Comparison of ENCODE assay signal across 8 mouse cellular contexts in the genomic region with DNA sequence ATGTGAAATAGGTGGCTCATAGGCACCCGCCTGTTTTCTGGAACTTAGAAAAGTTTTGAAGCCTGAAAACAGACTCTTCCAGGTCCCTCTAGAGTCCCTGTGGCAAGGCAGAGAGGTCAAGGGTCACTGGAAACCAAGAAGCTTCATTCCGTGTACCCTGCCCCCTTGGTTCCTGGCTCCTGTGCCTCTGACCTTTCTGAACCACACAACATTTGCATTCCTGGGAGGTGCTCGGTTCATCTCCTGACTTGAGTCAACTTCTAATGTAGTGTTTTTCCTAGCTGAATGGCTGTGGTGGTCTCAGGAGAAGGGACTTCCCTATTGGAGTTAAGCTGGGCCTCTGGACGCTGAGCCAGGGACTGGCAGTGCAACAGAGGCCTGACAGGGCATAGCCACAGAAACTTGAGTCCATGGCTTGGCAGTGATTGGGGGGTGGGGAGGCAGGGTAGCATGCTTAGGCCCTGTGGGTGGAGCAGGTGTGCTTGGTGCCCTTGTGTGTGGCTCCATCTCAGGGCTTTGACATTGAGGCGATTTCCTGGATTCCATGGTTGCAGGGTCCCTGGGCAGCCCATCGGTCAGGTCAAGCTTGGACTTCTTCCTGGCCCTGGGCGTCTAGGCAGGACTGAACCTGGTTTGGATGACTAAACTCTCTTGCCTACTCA. TPM values are rescaled to one million over a fixed set of nuclear protein-coding genes. Genes with fewer than 3 reads are reported as not detected.
DNase-seq lines count a peak whose midpoint lies in the region; ATAC-seq and TF ChIP-seq lines count a peak whose summit lies in the region.

No protein-coding gene starts in this region.

- no peaks in the 10 kb centered on the region for H3K27me3 ChIP-seq in embryonic facial prominence, embryonic 13.5 days
- no peaks in the 10 kb centered on the region for H3K27me3 ChIP-seq in intestine, embryonic 16.5 days (replicated peaks; ENCODE audit: control insufficient read depth, insufficient read depth, low read length)
- H3K27me3 ChIP-seq in midbrain, embryonic 10.5 days (ENCODE audit: low read depth, poor library complexity, severe bottlenecking): 0 out of 2 replicates have a peak, but pooled peaks cover 4% of the 10 kb centered on the region

- no peak for ATAC-seq in embryonic facial prominence, embryonic 13.5 days (ENCODE audit: insufficient number of reproducible peaks, insufficient read depth, low FRiP score, low TSS enrichment, low read depth)
- ATAC-seq in intestine, embryonic 16.5 days: peak; percentile 12; the same call in 1 of the 2 replicates
- ATAC-seq in erythroid progenitor cell, adult 5-6 weeks (replicated peaks; ENCODE audit: low FRiP score, poor library complexity, severe bottlenecking): no peak

- peak overlapping the region; percentile 89 for H3K4me2 ChIP-seq in embryonic facial prominence, embryonic 13.5 days
- H3K4me2 ChIP-seq in intestine, embryonic 16.5 days (ENCODE audit: low read depth, low read length): peak overlapping the region; percentile 76

- peak overlapping the region; percentile 3 for H3K4me3 ChIP-seq in lung, adult 2 months (replicated peaks; ENCODE audit: extremely low read depth, low read depth, low read length)
- H3K4me3 ChIP-seq in embryonic facial prominence, embryonic 13.5 days: peak overlapping the region; percentile 81
- H3K4me3 ChIP-seq in intestine, embryonic 16.5 days (ENCODE audit: low read length): peak overlapping the region; percentile 86
- peak overlapping the region; percentile 94 for H3K4me3 ChIP-seq in midbrain, embryonic 10.5 days

- H3K4me1 ChIP-seq in lung, adult 2 months (ENCODE audit: control insufficient read depth, insufficient read depth, low read length): peaks cover 19% of the 10 kb centered on the region
- peaks cover 27% of the 10 kb centered on the region for H3K4me1 ChIP-seq in embryonic facial prominence, embryonic 13.5 days
- H3K4me1 ChIP-seq in intestine, embryonic 16.5 days (ENCODE audit: control insufficient read depth, insufficient read depth, low read length): peaks cover 27% of the 10 kb centered on the region
- peaks cover 37% of the 10 kb centered on the region for H3K4me1 ChIP-seq in midbrain, embryonic 10.5 days

- peak overlapping the region; percentile 88 for H3K9ac ChIP-seq in embryonic facial prominence, embryonic 13.5 days
- H3K9ac ChIP-seq in intestine, embryonic 16.5 days (ENCODE audit: low read depth, low read length): peak overlapping the region; percentile 90

- no peak for DNase-seq in lung, adult 2 months
- no peak for DNase-seq in lung, postnatal 36 days
- no peak for DNase-seq in midbrain, embryonic 10.5 days (ENCODE audit: low spot score)
- DNase-seq in adrenal gland, adult 18-20 months (ENCODE audit: low spot score in 2 of 2): no peak
- no peak for DNase-seq in urinary bladder, postnatal 14 days (ENCODE audit: low spot score)

- peaks cover 4% of the 10 kb centered on the region for H3K36me3 ChIP-seq in embryonic facial prominence, embryonic 13.5 days
- 0 out of 2 replicates have a peak, but pooled peaks cover 1% of the 10 kb centered on the region for H3K36me3 ChIP-seq in intestine, embryonic 16.5 days (ENCODE audit: control insufficient read depth, insufficient read depth, low read length)
- peaks cover 23% of the 10 kb centered on the region for H3K36me3 ChIP-seq in midbrain, embryonic 10.5 days

- no peak for TF ChIP-seq POLR2A in lung, adult 2 months (IDR thresholded peaks at IDR 0.05; ENCODE audit: borderline replicate concordance, extremely low read depth, low read depth, low read length)

- no peak for TF ChIP-seq CTCF in lung, adult 2 months (IDR thresholded peaks at IDR 0.05; ENCODE audit: insufficient read depth, low read length)

- WGBS in lung, adult 2 months: 56% methylated on average over 7 of the region's 7 CpGs
- 54% methylated on average over 7 of the region's 7 CpGs for WGBS in embryonic facial prominence, embryonic 13.5 days
- WGBS in intestine, embryonic 16.5 days: 58% methylated on average over 7 of the region's 7 CpGs
- 57% methylated on average over 7 of the region's 7 CpGs for WGBS in midbrain, embryonic 10.5 days

- H3K9me3 ChIP-seq in embryonic facial prominence, embryonic 13.5 days: no peaks in the 10 kb centered on the region
- no peaks in the 10 kb centered on the region for H3K9me3 ChIP-seq in intestine, embryonic 16.5 days (ENCODE audit: control insufficient read depth, low read length)
- H3K9me3 ChIP-seq in midbrain, embryonic 10.5 days (replicated peaks): no peaks in the 10 kb centered on the region

- no peak overlapping the region for H3K27ac ChIP-seq in embryonic facial prominence, embryonic 13.5 days
- H3K27ac ChIP-seq in intestine, embryonic 16.5 days (ENCODE audit: low read length): no peak overlapping the region
- H3K27ac ChIP-seq in midbrain, embryonic 10.5 days (replicated peaks): peak overlapping the region; percentile 89

RNA-seq across cellular contexts. Expression of gene Dvl1, which starts 1.4 kb away (rescaled TPM):
- polyA plus RNA-seq in lung, adult 2 months (2012; rRNA removed): 128 and 159 TPM in 2 replicates
- 4.0 and 5.4 TPM in 2 replicates for polyA plus RNA-seq in embryonic facial prominence, embryonic 13.5 days (2015; fragmentation: Nextera tagmentation; extraction: Ambion mirVana)
- 3.7 and 4.7 TPM in 2 replicates for polyA plus RNA-seq in intestine, embryonic 16.5 days (2015; fragmentation: Nextera tagmentation; extraction: Ambion mirVana)
- 5.0 and 5.4 TPM in 2 replicates for polyA plus RNA-seq in midbrain, embryonic 10.5 days (2016; fragmentation: Nextera tagmentation; extraction: Ambion mirVana)
- 10 to 100 TPM; 62.3 to 87.0 TPM for total RNA-seq in adrenal gland, adult 18-20 months (2021)
- 20.9 and 26.0 TPM in 2 replicates for total RNA-seq in erythroid progenitor cell, adult 5-6 weeks (2015; ENCODE audit: low replicate concordance)
- total RNA-seq in erythroid progenitor cell, adult 5-6 weeks (2017; ENCODE audit: low replicate concordance): 19.5 and 22.4 TPM in 2 replicates

RNA-seq across cellular contexts. Expression of gene Mxra8, which starts 9.1 kb away (rescaled TPM):
- 994 and 1,263 TPM in 2 replicates for polyA plus RNA-seq in lung, adult 2 months (2012; rRNA removed)
- 69.6 and 71.8 TPM in 2 replicates for polyA plus RNA-seq in embryonic facial prominence, embryonic 13.5 days (2015; fragmentation: Nextera tagmentation; extraction: Ambion mirVana)
- 76.3 and 80.5 TPM in 2 replicates for polyA plus RNA-seq in intestine, embryonic 16.5 days (2015; fragmentation: Nextera tagmentation; extraction: Ambion mirVana)
- 50.7 and 53.1 TPM in 2 replicates for polyA plus RNA-seq in midbrain, embryonic 10.5 days (2016; fragmentation: Nextera tagmentation; extraction: Ambion mirVana)
- total RNA-seq in adrenal gland, adult 18-20 months (2021): 10 to 100 TPM; 40.0 to 43.1 TPM
- total RNA-seq in erythroid progenitor cell, adult 5-6 weeks (2015; ENCODE audit: low replicate concordance): not detected in 2 replicates
- total RNA-seq in erythroid progenitor cell, adult 5-6 weeks (2017; ENCODE audit: low replicate concordance): not detected in 2 replicates

RNA-seq across cellular contexts. Expression of gene Tas1r3, which starts 14.6 kb away (rescaled TPM):
- polyA plus RNA-seq in lung, adult 2 months (2012; rRNA removed): 1.6 TPM in 2 replicates
- 0.55 and 0.62 TPM in 2 replicates for polyA plus RNA-seq in embryonic facial prominence, embryonic 13.5 days (2015; fragmentation: Nextera tagmentation; extraction: Ambion mirVana)
- 0.28 and 0.32 TPM in 2 replicates for polyA plus RNA-seq in intestine, embryonic 16.5 days (2015; fragmentation: Nextera tagmentation; extraction: Ambion mirVana)
- polyA plus RNA-seq in midbrain, embryonic 10.5 days (2016; fragmentation: Nextera tagmentation; extraction: Ambion mirVana): 0.22 and 0.41 TPM in 2 replicates
- under 1 TPM; 0.27 to 0.42 TPM for total RNA-seq in adrenal gland, adult 18-20 months (2021)
- 0.84 and 1.1 TPM in 2 replicates for total RNA-seq in erythroid progenitor cell, adult 5-6 weeks (2015; ENCODE audit: low replicate concordance)
- total RNA-seq in erythroid progenitor cell, adult 5-6 weeks (2017; ENCODE audit: low replicate concordance): 0.26 and 2.3 TPM in 2 replicates

RNA-seq across cellular contexts. Expression of gene Aurkaip1, which starts 17.5 kb away (rescaled TPM):
- 120 and 151 TPM in 2 replicates for polyA plus RNA-seq in lung, adult 2 months (2012; rRNA removed)
- polyA plus RNA-seq in embryonic facial prominence, embryonic 13.5 days (2015; fragmentation: Nextera tagmentation; extraction: Ambion mirVana): 131 and 150 TPM in 2 replicates
- polyA plus RNA-seq in intestine, embryonic 16.5 days (2015; fragmentation: Nextera tagmentation; extraction: Ambion mirVana): 180 and 196 TPM in 2 replicates
- polyA plus RNA-seq in midbrain, embryonic 10.5 days (2016; fragmentation: Nextera tagmentation; extraction: Ambion mirVana): 159 and 172 TPM in 2 replicates
- total RNA-seq in adrenal gland, adult 18-20 months (2021): 100 to 1,000 TPM; 142 to 164 TPM
- total RNA-seq in erythroid progenitor cell, adult 5-6 weeks (2015; ENCODE audit: low replicate concordance): 47.2 and 63.7 TPM in 2 replicates
- total RNA-seq in erythroid progenitor cell, adult 5-6 weeks (2017; ENCODE audit: low replicate concordance): 69.4 and 71.4 TPM in 2 replicates

RNA-seq across cellular contexts. Expression of gene Cptp, which starts 20.7 kb away (rescaled TPM):
- polyA plus RNA-seq in lung, adult 2 months (2012; rRNA removed): 30.3 and 33.3 TPM in 2 replicates
- 15.6 and 16.4 TPM in 2 replicates for polyA plus RNA-seq in embryonic facial prominence, embryonic 13.5 days (2015; fragmentation: Nextera tagmentation; extraction: Ambion mirVana)
- polyA plus RNA-seq in intestine, embryonic 16.5 days (2015; fragmentation: Nextera tagmentation; extraction: Ambion mirVana): 23.6 and 24.9 TPM in 2 replicates
- 21.6 and 24.6 TPM in 2 replicates for polyA plus RNA-seq in midbrain, embryonic 10.5 days (2016; fragmentation: Nextera tagmentation; extraction: Ambion mirVana)
- 10 to 100 TPM; 16.9 to 17.5 TPM for total RNA-seq in adrenal gland, adult 18-20 months (2021)
- 3.4 and 9.4 TPM in 2 replicates for total RNA-seq in erythroid progenitor cell, adult 5-6 weeks (2015; ENCODE audit: low replicate concordance)
- 5.6 and 12.6 TPM in 2 replicates for total RNA-seq in erythroid progenitor cell, adult 5-6 weeks (2017; ENCODE audit: low replicate concordance)

Comparison
In these comparisons a context has a peak if more than half of its experiments do, and no peak if none do; other contexts are left out.
1. H3K4me3 ChIP-seq: peak in every context shown above with its lines; median percentile 94 in midbrain, embryonic 10.5 days; 86 in intestine, embryonic 16.5 days; 81 in embryonic facial prominence, embryonic 13.5 days; 3 in lung, adult 2 months.
2. RNA of gene Dvl1, which starts 1.4 kb away (polyA plus RNA-seq): 128 to 159 TPM in lung, adult 2 months; 5.0 to 5.4 TPM in midbrain, embryonic 10.5 days, 3.7 to 4.7 TPM in intestine, embryonic 16.5 days and 4.0 to 5.4 TPM in embryonic facial prominence, embryonic 13.5 days; every median in the first group is over 10 times any median in the second.
3. RNA of gene Mxra8, which starts 9.1 kb away (polyA plus RNA-seq): 994 to 1,263 TPM in lung, adult 2 months; 76.3 to 80.5 TPM in intestine, embryonic 16.5 days, 69.6 to 71.8 TPM in embryonic facial prominence, embryonic 13.5 days and 50.7 to 53.1 TPM in midbrain, embryonic 10.5 days; every median in the first group is over 10 times any median in the second.